Mouse (Mus musculus): ENCODE measurements around the gene Pnpla7.

Pnpla7 gene

DNA sequence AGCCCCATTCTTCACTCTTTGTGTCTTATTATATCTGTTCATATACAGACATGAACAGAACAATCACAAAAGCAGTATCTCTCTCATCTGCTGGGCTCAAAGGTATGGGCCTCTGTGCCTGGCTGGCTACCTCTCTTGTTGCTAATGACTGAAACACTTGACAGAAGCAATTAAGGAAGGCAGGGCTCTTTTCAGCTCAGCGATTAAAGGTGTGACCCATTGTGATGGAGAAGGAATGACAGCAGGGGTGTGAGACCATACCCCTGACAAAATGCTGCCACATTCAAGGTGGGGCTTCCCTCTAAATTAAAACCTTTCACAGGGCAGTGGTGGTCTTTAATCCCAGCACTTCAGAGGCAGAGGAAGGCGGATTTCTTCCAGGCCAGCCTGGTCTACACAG, 11.9 kb downstream of the Pnpla7 start:
- in situ Hi-C loops (cut with MboI, MseI): no loop called here

DNA sequence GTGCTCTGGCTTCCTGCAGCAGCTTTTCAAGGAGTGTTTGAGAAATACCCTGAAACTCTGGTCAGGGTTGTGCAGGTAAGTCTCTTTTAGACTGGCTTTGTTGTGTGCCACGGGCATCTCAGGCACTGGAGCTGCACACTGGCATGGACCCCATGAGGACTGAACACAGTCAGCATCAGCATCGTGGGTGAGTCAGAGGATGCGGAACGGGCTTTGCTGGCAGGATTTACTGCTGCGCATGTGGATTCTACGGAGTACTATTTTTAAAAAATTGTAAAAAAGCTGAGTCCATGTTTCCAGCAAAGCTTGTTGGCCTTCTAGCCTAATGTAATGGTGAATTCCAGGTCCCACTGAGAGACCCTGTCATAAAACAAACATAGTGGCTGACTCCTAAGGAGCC, 19.5 kb downstream of the Pnpla7 start:
- in situ Hi-C loops (cut with MboI, MseI): no loop called here

- in situ Hi-C loops (cut with MboI, MseI): no loop called here
These were observed 20.6 kb downstream of the Pnpla7 start for GRCm38 (mm10) chr2:24996471-24996870.

GRCm38 (mm10) chr2:25000544-25001235, 24.9 kb downstream of the Pnpla7 start:
- in situ Hi-C loops (cut with MboI, MseI): no loop called here

GRCm38 (mm10) chr2:25003946-25004786, 28.3 kb downstream of the Pnpla7 start:
- in situ Hi-C loops (cut with MboI, MseI): no loop called here

DNA sequence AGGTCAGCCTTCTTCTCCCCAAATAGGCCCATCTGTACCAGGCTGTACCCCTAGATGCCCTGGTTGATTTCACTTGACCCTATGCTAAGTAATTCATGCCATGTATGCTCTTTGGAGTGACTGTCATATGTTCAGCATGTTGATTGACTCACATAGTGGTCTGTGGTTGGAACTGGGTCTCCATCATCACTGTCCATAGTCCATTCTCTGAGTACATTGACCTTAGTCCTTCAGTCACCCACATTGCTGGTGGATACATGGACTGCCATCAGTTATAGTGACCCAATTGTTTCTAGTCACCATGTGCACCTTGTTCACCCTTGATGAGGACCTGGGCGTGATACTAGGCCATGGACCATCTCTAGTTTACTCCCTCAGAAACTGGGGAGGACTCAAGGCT, 30.9 kb downstream of the Pnpla7 start:
- in situ Hi-C loops (cut with MboI, MseI): no loop called here

- in situ Hi-C loops (cut with MboI, MseI): no loop called here
These were observed 32.4 kb downstream of the Pnpla7 start for GRCm38 (mm10) chr2:25008250-25008649.

DNA sequence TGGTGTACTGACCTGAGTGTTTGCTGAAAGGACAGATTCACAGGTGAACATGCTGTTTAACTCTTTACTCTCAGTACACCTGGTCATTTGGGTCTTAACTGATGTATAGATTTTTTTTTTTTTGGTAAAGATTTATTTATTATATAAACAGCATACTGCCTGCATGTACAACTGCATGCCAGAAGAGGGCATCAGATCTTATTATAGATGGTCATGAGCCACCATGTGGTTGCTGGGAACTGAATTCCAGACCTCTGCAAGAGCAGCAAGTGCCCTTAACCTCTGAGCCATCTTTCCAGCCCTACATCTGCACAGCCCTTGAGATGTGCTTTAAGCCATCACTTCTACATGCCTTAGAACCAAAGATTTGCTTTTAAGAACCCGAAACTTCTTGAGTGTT, 46.8 kb downstream of the Pnpla7 start:
- in situ Hi-C loops (cut with MboI, MseI): no loop called here

- in situ Hi-C loops (cut with MboI, MseI): no loop called here
These were observed 49.3 kb downstream of the Pnpla7 start for GRCm38 (mm10) chr2:25025109-25025508.

GRCm38 (mm10) chr2:25034994-25035393, 59.2 kb downstream of the Pnpla7 start:
- in situ Hi-C loops (cut with MboI, MseI): no loop called here

GRCm38 (mm10) chr2:25040089-25040488, 64.3 kb downstream of the Pnpla7 start:
- in situ Hi-C loops (cut with MboI, MseI): no loop called here

DNA sequence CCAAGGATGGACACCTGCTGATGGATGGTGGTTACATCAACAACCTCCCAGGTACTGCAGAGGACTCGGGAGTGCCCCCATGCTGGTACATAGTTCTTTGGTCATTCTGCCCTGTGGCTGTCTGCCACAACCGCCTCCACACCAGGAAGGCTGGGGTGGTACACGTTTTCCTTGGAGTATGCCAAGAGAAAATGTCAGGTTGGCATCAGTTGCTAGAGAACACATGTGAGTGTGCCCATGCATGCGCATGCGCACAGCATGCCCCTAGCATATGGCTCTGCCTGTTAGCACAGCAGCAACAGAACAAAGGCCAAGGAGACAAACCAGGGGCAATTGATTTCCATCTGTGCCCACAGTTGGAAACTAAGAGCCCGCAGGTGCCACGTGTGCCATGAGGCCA, 75.1 kb downstream of the Pnpla7 start:
- in situ Hi-C loops (cut with MboI, MseI): no loop called here

GRCm38 (mm10) chr2:25051450-25051849, 75.6 kb downstream of the Pnpla7 start:
- in situ Hi-C loops (cut with MboI, MseI): no loop called here

- in situ Hi-C loops (cut with MboI, MseI): no loop called here
These were observed 77.3 kb downstream of the Pnpla7 start for GRCm38 (mm10) chr2:25053101-25053500.

GRCm38 (mm10) chr2:25054221-25055067, 78.6 kb downstream of the Pnpla7 start, which contains the start of gene Nsmf:
TSS of gene Nsmf (plus strand) at chr2:25054355.
- in situ Hi-C loops (cut with MboI, MseI): no loop called here

DNA sequence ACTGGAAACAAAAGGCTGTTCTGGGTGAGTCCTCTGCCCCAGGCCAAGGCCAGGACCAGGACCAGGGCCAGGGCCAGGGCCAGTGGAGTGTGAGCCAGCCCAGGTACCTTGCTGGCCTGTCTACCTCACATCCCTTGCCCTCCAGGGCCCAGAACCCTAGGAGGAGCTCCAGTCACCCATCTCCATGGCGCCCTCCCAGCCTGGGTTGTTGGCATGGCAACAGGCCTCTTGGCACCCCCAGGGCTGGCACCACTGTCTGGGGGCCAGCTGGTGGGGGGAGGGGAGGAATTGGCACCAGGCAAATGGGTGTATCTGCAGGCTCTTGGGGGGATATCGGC, 79.2 kb downstream of the Pnpla7 start:
- in situ Hi-C loops (cut with MboI, MseI): no loop called here

DNA sequence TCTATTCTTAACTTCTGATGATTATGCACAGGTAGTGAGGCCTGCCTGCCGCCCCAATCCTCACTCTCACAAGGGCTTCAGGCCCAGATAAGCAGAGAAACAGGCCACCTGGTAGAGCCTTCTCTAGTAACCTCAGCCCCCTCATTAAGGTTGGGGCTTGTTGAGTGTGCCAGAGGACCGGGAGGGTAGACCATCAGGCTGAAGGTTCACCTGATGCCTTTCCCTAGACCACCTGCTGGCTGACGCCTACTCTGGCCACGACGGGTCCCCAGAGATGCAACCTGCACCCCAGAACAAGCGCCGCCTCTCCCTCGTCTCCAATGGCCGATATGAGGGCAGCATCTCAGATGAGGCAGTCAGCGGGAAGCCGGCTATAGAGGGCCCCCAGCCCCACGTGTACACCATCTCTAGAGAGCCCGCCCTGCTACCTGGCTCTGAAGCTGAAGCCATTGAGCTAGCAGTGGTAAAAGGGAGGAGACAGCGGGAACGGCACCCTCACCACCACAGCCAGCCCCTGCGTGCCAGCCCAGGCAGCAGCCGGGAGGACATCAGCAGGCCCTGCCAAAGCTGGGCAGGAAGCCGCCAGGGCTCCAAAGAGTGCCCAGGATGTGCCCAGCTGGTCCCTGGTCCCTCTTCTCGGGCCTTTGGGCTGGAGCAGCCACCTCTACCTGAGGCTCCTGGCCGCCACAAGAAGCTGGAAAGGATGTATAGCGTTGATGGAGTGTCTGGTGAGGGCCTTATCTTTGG, 79.7 kb downstream of the Pnpla7 start:
- in situ Hi-C loops (cut with MboI, MseI): no loop called here

GRCm38 (mm10) chr2:25058926-25059325, 83.1 kb downstream of the Pnpla7 start:
- in situ Hi-C loops (cut with MboI, MseI): no loop called here

DNA sequence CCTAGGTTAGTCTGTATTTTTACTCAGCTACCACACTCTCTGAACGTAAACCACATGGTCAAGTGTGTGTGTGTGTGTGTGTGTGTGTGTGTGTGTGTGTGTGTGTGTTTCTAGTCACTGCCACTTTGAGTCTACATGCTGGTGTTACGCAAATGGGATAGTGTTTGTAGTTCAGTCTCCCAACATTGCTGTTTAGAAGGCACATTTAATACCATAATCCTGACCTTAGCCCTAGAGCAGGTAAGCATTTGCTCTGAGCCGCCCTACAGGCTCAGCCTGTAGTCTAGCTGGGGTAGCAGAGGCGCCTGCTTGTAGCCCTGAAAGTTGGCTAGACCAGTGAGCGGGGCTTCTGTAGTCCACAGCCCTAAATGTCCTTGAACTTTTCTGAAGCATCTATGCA, 87.7 kb downstream of the Pnpla7 start:
- in situ Hi-C loops (cut with MboI, MseI): no loop called here

DNA sequence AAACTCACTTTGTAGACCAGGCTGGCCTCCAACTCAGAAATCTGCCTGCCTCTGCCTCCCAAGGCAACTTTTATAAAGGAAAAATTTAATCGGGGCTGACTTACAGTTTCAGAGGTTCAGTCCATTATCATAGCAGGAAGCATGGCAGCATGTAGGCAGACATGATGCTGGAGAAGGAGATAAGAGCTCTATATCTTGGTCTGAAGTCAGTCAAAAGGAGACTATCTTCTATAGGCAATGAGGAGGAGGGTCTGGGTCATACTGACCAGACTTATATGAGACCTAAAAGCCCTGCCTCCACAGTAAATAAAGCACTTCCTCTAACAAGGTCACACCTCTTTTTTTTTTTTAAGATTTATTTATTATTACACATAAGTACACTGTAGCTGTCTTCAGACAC, 88.5 kb downstream of the Pnpla7 start:
- in situ Hi-C loops (cut with MboI, MseI): no loop called here

GRCm38 (mm10) chr2:25065537-25065936, 89.7 kb downstream of the Pnpla7 start:
- in situ Hi-C loops (cut with MboI, MseI): no loop called here

DNA sequence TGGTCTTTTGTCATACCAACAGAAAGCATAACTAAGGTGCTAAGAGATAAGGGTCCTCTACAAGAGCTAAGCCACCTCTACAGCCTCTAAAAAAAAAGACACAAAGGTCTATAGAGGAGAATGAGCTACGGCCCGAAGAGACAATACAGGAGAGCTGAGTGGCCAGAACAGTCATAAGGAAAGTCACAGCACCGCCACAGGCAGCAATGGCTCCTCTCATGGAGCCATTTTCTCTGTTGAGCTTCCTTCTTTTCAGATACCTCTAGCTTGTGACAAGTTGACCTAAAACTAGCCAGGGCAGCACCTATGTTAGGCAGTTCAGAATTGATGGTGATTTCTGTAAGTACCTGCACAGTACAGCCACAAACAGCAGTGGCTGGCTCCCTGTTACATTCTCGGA, 90.7 kb downstream of the Pnpla7 start:
- in situ Hi-C loops (cut with MboI, MseI): no loop called here

All from T-helper 17 cell (primary cell).